Mouse (Mus musculus) frontal cortex, postnatal 25 days (tissue): ENCODE results near the gene Csrnp1.

ENCODE experiments used
- DNase-seq, 2 experiments: peaks; one replicate each; pipeline ENCODE4 v3.0.0; 2022; ENCODE audit warnings: low spot score in 2 of 2

The Csrnp1 gene

GRCm38 (mm10) chr9:119977557-119978060 lies 6.8 kb downstream of the Csrnp1 start:
- DNase-seq = no peak

- DNase-seq = no peak
Measured at GRCm38 (mm10) chr9:119976704-119977556, 7.5 kb downstream of the Csrnp1 start.

- DNase-seq = no peak
Measured at GRCm38 (mm10) chr9:119975286-119975685, 9.2 kb downstream of the Csrnp1 start.

- no peak for DNase-seq
Measured at GRCm38 (mm10) chr9:119974609-119975008, 9.8 kb downstream of the Csrnp1 start.

- no peak for DNase-seq
Measured at GRCm38 (mm10) chr9:119973869-119974520, 10.5 kb downstream of the Csrnp1 start.

- no peak for DNase-seq
Measured at GRCm38 (mm10) chr9:119973281-119973680, 11.2 kb downstream of the Csrnp1 start.

GRCm38 (mm10) chr9:119972582-119972981 lies 11.9 kb downstream of the Csrnp1 start:
- DNase-seq = no peak

- no peak for DNase-seq
Measured at GRCm38 (mm10) chr9:119972166-119972565, 12.3 kb downstream of the Csrnp1 start.

- no peak for DNase-seq
Measured at GRCm38 (mm10) chr9:119970763-119971656, 13.4 kb downstream of the Csrnp1 start.

GRCm38 (mm10) chr9:119970221-119970620 lies 14.2 kb downstream of the Csrnp1 start:
- no peak for DNase-seq

GRCm38 (mm10) chr9:119969811-119970210 lies 14.6 kb downstream of the Csrnp1 start:
- no peak for DNase-seq

GRCm38 (mm10) chr9:119966221-119966910 lies 18.1 kb downstream of the Csrnp1 start:
- DNase-seq = no peak

- no peak for DNase-seq
Measured at GRCm38 (mm10) chr9:119965186-119965585, 19.3 kb downstream of the Csrnp1 start.

- no peak for DNase-seq
Measured at GRCm38 (mm10) chr9:119964206-119964605, 20.3 kb downstream of the Csrnp1 start.

GRCm38 (mm10) chr9:119962987-119963667 lies 21.3 kb downstream of the Csrnp1 start:
- DNase-seq = no peak

- no peak for DNase-seq
Measured at GRCm38 (mm10) chr9:119962216-119962615, 22.2 kb downstream of the Csrnp1 start.

GRCm38 (mm10) chr9:119958835-119959234 lies 25.6 kb downstream of the Csrnp1 start:
- DNase-seq = no peak

- DNase-seq = no peak
Measured at GRCm38 (mm10) chr9:119951388-119951787, 33.1 kb downstream of the Csrnp1 start.

GRCm38 (mm10) chr9:119950434-119950833 lies 34.0 kb downstream of the Csrnp1 start:
- DNase-seq = no peak

GRCm38 (mm10) chr9:119948804-119949203 lies 35.7 kb downstream of the Csrnp1 start:
- no peak for DNase-seq
